Mouse (Mus musculus): Measurements from ENCODE around the gene Ppp2r5c. TPM values are rescaled to one million over a fixed set of nuclear protein-coding genes. Genes with fewer than 3 reads are reported as not detected.

Gene Ppp2r5c
- 100 to 1,000 TPM; 106 to 141 (median 127) TPM for total RNA-seq (2022)

DNA sequence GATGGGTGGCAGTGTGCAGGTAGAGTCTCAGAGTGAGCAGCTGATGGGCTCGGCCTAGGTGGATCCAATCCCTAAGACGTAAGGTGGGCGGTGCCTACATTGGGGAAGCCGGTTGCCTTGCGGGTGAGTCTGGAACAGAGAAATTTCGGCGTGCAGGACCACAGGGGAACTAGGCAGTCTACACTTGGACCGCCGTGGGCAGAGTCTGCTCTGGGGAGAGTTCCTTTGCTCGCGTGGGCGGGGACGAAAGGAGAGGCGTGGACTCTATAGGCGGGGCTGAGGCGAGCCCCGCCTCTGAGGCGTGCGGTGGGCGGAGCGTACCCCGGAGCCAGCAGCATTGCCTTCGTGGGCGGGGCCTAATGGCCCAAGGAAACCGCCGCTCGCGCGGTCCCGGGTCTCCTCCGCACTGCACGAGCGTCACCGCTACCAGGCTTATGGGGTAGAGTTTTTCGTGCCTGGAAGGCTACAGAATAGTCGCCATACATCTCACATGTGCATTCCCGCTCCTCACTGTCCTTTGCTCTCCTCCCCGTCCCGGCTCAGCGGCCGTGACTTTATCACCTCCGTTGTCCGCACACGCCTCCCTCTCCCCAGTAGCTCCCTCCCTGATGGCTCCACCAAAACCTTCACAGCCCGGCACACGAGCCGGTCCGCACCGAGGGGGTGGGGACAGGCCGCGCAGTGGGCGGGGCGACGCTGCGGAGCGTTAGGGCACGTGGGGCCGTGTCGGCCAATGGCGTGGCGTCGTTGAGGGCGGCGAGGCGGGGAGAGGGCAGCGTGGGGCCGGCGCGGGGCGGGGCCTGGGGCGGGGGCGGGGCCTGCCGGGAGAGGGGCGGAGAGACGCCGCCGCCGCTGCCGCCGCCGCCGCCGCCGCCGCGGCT lies at the start of gene Ppp2r5c:
TSS of gene Ppp2r5c (plus strand) at position 831 of the 881 bp plus-strand sequence.
- peak; percentile 93 for DNase-seq

DNA sequence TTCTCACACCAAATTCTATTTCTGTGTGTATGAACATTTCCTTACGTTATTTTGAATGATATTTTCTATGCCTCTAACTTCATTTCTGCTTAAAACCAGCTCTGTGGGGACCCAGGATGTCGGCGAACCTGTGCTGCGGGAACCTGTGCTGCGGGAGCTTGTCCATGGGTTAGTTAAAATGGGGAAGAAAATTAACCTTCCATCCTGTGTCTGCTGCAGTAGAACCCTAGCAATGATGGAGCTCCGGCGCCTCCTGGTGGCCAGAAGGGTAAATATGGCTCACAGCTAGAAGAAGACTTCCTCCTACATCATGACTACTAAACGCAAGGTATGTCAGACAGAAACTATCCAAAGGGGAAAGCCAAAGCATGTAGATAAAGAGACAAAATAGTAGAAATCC lies 48.6 kb upstream of the Ppp2r5c start:
- peak; percentile 47 for DNase-seq

DNA sequence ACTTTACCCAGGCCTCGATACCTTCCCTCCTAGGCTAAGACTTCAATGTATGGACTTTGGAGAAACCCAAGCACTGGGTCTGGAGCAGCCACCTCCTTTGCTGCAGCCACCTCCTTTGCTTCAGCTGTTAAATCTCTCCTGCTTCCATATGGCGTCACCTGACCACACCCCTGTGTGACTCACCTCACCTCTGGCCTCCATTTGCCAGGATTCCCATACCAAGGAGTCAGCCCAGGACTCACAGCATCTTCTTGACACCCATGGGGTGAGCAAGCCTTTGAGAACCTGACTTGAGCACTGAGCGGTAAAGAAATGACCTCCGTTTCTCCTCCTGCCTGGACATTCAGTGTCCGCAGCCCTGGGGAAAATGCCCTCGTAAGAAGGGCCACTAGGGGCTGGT lies 47.8 kb upstream of the Ppp2r5c start:
- DNase-seq: no peak

DNA sequence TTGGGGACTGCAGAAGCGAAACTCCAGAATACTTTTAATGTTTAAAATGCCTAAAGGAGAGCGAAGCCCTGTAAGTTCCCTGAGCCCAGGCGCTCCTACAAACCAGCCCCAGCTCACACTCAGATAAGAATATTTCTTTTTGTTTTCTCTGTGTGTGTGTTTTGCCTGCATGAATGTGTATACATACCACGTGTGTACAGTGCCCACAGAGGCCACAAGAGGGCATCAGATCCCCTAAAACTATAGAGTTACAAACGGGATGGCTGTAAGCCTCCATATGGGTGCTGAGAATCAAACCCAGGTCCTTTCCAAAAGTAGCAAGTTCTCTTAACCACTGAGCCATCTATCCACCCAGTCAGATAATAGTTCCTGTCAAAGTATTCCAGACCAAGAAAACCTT lies 46.0 kb upstream of the Ppp2r5c start:
- DNase-seq: no peak

DNA sequence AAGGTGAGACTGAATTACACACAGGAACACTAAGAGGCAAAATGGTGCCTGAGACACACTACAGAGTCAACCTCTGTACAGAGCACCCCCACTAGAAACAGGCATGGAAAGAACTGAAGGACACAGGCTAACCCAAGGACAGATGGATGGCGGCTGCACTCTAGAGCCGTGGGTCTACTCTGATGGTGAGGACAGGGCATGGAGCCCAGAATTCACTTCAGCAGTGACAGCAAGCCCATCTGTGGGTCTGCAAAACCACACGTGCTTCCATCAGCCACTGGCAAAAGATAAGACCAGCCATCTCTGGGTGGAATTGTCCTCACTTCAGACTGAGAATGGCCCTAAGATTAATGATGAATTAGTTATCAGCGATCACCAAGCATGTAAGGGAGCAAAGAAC lies 45.0 kb upstream of the Ppp2r5c start:
- DNase-seq: no peak

DNA sequence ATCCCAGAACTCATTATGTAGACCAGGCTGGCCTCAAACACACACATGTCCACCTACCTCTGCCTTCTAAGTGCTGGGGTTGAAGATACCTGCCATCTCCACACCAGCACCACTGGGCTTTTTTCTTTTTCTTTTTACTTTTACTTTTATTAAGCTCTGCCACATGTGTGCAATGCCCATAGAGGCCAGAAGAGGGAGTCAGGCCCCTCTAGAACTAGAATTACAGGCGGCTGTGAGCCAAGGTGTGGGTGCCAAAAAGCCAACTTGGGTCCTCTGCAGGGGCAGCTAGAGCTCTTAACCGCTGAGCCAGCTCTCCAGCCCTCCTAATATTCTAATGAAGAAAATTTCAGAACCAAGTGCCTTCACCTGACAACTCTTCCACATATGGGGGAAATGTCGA lies 30.7 kb upstream of the Ppp2r5c start:
- DNase-seq: no peak

DNA sequence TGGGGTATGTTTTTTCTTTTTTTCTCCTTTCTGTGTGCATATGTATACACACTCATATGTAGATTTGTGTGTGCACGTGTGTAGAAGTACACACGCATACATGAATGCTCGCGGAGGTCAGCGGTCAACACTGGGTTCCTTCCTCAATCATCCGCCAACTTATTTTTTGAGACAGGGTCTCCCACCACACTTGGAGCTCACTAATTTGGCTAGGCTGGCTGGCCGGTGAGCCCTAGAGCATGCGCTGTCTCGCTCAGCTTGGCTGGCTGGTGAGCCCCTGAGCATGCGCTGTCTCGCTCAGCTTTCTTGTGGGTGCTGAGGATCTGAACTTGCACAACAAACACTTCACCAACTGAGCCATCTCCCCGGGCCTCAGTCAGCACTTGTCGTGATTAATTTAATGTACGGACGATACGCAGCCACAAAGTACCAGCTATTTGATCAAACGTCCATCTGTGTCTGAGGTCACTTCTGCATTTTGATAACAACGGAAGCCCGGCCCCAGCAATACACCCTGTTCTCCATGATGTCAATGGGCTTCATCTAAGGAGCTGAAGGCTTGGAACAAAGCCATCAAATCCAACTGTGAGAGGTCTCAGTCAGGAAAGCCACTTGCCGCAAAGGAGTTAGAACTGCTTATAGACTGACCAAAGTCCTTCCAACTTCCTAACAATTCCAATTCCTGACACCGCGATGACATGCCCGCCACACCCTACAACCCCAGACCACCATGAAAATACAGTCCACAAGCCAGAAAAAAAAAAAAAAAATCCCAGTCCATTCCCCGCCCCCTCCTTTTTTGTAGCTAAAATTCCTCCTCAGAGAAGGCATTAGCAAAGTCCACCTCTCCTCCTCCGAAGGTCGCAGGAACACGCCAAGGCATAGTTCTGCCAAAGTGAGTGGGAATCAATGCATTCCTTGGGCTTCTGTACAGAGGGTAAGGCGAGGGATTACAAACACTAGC lies 29.6 kb upstream of the Ppp2r5c start:
- DNase-seq: no peak

DNA sequence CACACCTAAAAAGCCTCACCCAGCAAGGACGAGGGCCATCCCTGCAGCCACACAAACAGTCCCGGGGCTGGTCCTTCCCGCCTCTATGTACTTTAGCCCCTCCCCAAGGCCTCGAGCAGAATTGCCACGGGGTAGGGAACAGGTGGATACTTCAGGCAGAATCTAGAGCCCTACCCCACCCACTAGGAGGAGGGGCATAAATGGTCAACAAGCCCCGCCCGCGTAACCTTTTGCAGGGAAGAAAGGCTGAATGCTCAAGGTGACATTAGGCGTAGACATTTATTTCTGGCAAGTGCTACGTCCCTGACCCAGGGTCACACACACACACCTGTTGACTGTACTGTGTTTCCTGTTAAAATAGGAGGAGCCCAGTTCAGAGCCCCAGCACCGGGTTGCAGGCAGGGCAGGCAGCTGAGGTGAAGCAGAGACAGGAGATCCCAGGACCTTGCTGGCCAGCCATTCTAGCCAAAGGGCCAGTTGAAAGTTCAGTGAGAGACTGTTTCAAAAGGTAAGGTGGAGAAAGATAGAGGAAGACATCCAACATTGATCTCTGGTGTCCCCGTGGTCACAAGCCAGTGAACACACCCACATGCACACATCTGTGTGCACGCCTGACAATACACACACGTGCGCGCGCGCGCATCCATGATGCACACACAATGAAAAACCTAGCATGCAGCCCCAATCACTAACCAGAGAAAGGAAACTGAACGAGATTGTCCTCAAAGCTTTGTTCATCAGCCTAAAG lies 28.8 kb upstream of the Ppp2r5c start:
- peak; percentile 44 for DNase-seq

DNA sequence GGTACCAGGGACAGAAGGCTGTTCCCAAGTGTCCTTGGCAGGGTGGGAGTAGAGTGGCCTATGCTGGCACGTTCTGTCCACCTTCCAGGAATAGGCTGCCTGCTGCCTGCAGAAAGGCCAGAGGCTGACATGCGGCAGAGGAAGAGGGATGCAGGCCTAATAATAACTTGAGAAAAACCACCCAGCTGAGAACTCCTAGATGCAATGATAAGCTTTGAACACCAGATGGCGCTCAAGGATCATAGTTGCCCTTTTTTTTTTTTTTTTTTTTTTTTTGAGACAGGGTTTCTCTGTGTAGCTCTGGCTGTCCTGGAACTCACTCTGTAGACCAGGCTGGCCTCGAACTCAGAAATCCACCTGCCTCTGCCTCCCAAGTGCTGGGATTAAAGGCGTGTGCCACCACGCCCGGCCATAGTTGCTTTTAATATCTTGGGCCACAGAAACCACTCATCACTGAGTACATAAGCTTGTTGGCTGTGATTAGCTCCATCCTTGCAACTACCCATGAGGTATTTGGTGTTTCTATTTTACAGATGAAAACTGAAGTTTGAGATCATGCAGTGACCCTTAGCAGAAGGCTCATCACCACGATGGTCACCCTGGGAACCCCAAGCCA lies 28.1 kb upstream of the Ppp2r5c start:
- no peak for DNase-seq

DNA sequence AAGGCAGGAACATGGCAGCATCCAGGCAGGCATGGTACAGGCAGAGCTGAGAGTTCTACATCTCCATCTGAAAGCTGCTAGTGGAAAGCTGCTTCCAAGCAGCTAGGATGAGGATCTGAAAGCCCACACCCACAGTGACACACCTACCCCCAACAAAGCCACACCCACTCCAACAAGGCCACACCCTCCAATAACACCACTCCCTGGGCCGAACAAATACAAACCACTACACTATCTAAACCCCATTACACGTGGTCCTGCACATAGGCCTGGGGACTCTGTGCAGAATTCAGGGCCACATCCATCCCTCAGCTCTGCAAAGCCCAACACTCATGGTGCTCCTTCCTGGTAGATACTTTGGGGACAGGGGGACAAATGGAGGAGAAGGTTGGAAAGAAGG lies 27.0 kb upstream of the Ppp2r5c start:
- no peak for DNase-seq

DNA sequence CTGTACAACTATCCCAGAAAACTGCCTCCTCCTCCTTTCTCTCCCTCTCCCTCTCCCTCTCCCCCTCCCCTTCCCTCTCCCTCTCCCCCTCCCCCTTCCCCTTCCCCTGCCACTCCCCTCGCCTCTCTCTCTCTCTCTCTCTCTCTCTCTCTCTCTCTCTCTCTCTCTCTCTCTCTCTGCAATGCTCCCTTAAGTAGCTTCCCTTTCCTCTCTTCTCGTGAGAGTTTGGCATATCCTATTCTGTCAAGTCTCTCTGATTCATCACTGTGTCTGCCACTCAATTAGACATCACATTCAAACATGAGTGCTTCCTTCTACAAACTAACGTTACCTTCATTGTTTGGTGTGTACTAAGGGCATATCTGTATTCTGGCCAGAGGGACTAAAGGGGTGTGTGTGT lies 25.6 kb upstream of the Ppp2r5c start:
- DNase-seq: no peak

DNA sequence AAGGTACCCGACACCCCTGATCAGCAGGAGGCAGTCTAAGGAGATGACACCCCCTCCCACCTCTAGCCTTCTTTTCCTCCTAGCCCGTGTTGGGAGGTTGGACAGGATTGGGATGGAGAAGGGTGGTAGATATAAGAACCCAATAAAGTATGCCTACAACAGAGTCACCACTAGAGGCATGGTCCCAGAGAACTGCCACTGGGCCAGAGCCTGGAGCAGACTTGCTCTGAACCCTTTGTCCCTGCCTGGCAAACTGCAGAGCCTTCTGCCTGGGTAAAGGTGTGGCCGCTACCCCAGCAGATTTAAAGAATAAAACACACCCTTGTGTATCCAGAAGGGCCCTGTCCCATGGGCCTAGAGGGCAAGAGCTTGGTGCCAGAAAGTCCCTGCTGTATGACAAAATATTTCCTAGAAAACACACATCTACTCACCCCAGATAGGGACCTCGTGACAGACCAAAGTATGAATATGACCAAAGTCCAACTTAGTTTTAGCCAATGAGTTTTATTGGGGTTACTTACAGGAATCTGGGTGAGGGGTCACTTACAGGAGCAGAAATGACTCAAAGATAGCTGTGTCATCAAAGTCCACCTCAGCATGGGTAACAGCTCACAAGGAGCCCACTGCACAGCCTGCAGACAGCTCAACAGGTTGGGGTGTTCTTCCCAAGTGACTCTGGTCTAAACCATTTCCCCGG lies 22.8 kb upstream of the Ppp2r5c start:
- no peak for DNase-seq

DNA sequence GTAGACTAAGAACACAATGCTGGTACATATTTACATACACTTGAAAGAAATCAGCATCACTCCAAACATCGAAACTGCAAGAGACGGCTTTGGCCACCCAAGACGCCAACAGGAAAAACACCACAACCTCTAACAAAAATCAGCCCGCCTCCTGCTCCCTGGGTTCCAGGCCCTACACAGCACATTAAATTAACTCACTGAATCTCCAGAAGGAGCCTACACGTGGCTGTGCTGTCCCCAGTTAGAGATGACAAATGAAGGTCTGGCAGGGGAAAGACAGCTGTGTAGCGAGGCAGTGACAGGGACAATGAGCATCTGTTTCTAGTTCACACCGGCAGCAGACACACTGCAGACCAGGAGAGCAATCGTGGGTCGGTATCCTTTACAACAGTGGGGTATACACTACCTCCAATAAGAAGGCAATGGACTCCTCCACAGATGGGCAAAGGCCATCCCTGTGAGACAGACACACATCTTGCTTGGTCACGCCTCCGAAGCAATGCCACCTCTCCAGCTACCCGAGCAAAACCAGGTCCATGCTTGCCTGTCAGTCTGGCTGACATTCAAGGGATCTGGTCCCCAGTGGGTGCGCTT lies 20.4 kb upstream of the Ppp2r5c start:
- no peak for DNase-seq

DNA sequence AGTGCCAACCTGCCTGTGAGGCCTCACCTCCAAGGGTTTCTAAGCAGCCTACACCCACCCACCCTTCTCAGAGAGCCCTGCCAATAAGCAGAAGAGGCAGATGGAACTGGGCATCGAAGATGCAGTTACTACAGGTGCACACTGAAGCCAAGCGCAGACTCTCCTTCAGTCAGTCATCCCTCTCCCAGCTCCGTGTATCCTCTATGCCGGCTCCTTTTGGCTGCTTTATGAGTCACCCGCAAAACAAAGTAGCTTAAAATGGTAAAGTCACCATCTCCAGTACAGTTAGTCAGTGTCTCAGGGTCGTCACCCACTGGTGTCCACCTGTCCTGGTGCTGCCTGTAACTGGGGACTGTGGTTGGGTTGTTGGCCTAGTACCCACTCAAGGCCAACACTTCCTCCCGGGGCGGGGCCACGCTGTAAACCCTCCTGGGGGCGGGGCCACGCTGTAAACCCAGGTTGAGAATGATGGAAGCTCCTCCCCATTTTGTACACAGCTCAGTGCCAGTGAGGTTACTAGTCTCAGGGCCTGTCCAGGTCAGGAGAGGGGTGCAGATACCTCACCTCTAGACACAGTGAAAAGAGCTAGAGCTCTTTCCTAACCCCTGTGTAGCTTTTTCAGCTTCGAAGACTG lies 17.5 kb upstream of the Ppp2r5c start:
- no peak for DNase-seq

DNA sequence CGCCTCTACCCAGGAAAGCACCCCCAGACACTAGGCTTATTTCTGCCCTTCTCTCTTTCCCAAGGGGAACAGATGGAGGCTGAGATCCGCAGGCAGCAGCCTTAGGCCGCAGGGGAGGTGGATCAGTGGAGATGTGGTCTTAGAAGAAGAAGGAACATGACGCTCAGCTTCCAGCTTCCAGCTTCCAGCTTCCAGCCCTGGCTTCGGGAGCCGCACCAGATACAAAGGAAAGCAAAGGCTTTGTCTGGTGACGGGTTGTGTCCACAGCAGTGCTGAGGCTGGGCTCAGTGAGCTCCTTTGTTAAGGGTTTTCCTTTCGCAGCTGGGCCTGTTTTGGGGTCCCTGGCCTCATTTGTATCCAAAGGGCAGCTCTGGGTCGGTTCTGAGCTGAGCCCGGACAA lies 16.9 kb upstream of the Ppp2r5c start:
- DNase-seq: no peak

DNA sequence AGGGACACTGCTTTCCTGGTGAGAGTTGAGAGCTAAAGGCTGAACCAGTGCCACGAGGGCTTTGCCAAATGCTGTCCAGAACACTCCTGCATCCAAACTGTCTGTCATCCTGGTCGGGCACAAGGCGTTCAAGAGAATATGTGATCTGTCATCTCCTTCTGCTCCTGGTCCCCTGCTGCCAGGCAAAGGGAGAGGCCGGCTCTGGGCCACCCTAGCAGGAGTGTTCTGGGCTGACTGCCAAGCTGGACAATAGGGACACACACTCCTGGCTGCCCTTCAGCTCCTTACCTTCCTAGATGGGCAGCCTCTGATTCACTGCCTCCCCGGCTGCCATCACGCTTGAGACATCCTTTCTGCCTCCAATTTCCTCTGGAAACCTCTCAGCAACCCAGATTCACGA lies 15.1 kb upstream of the Ppp2r5c start:
- no peak for DNase-seq

DNA sequence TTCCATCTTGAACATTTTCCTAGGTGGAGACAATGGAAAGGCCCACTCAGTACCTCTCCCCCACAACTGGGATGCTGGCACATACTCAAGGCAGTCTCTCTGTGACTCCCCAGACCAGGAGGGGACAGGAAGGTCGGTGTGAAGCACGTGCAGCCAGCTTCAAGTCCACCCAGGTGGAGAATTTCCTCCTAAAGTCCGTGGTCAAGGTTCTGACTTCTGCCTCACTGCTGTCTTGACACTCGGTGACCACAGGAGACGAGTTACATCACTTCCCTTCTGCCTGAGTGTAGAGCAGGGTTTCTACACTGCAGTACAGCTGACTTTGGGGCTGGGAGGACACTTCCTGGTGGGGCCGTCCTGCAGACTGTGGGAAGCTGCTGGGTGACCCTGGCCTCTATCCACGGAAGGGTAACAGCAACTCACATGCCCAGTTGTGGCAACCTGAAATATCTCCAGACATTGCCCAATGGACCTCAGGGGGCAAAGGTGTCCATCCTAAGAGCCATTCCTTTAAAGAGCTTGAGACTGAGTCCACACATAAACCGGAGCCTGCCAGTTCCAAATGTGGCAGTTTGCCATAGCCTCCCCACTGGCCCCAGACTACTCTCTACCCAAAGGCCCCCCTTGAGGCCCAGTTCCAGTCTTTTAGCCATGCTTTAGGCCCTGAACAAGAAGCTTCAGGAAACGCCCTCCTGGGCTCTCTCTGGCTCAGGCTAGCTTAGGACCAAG lies 10.1 kb upstream of the Ppp2r5c start:
- no peak for DNase-seq

DNA sequence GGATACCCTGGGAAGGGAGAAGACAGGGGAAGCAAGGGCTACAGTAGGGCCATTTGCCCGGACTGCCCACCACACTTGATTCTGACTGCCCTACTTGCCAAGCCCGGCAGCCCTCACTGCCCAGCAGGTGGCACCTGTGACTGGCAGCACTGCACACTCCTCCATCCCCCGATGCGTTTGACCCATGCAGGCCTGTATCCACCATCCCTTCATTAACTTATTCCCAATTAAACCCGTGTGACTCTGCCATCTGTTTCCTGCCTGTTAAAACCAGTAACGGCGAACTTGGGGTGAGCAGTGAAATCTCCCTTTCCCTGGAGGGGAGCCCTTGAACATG lies 9.6 kb upstream of the Ppp2r5c start:
- no peak for DNase-seq

DNA sequence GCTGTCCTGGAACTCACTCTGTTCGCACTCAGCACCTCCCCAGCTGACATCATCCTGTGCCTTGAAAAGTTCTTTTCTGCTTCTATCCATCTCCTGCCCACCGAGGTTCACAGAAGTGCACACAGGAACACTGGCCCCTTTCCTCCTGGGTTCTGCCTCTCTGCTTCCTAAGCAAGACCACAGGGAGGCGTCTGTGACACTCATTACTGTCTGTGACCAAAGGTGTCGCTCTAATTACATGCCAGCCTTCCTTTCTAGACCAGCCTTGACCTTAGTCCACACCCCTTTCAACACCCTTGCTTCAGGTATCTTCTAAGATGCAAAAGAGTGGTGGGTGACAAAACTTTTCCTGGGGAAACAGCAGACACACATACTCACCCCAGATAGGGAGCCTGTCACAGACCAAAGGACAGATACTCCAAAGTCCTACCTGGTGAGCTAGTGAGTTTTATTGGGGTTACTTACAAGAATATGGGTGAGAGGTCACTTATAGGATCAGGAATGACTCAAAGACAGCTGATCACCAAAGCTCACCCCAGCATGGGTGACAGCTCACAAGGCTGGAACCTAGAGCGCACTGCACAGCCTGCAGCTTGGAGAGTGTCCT lies 8.4 kb upstream of the Ppp2r5c start:
- no peak for DNase-seq

DNA sequence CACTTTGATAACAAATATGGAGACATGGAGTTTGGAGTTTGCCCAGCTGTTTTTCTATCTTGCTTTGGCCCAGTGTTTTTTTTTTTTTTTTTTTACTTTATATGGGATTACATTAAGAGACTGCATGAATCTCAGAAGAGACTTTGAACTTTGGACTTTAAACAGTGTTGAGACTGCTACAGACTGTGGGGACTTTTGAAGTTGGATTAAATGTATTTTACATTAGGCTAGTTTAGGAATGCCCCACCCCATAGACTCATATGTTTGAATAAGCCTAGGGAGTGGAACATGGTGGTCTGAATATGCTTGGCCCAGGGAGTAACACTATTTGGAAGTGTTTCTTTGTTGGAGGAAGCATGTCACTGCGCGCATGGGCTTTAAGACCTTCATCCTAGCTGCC lies 4.7 kb upstream of the Ppp2r5c start:
- DNase-seq: no peak
